Mouse (Mus musculus) heart, embryonic 10.5 days (tissue): ENCODE measurements around the gene Zdhhc19. TPM values are rescaled to one million over a fixed set of nuclear protein-coding genes. Genes with fewer than 3 reads are reported as not detected.

Source experiments
- DNase-seq: peaks from one replicate; pipeline ENCODE4 v3.0.0-alpha.2; 2017; ENCODE audit warnings: low spot score
- H3K27ac ChIP-seq: fragments of 300-500 bp; sonication (generic); 2 replicates; pipeline ENCODE4 v1.5.1; 2016; ENCODE audit warnings: mild to moderate bottlenecking
- H3K27me3 ChIP-seq: fragments of 300-500 bp; sonication (generic); 2 replicates; pipeline ENCODE4 v1.6.1; 2016; ENCODE audit warnings: mild to moderate bottlenecking; ENCODE audit not compliant: poor library complexity, insufficient read depth, severe bottlenecking
- H3K36me3 ChIP-seq: fragments of 300-500 bp; sonication (generic); 2 replicates; pipeline ENCODE4 v1.6.1; 2016; ENCODE audit warnings: mild to moderate bottlenecking, moderate library complexity
- H3K4me1 ChIP-seq: fragments of 300-500 bp; sonication (generic); 2 replicates; pipeline ENCODE4 v1.6.1; 2016; ENCODE audit warnings: mild to moderate bottlenecking
- H3K4me3 ChIP-seq: fragments of 300-500 bp; sonication (generic); 2 replicates; pipeline ENCODE4 v1.5.1; 2016; ENCODE audit warnings: mild to moderate bottlenecking, moderate library complexity
- H3K9me3 ChIP-seq: fragments of 300-500 bp; sonication (generic); 2 replicates; pipeline ENCODE4 v1.6.1; 2016; ENCODE audit warnings: mild to moderate bottlenecking, moderate library complexity
- WGBS: fragments of 180-500 bp; shearing (Covaris S2); methylation state at CpG from one replicate; pipeline ENCODE4 v1.1.7; 2016; 5-methylcytosine and 5-hydroxymethylcytosine counted together
- polyA plus RNA-seq: library from polyadenylated mRNA; unstranded; fragments of >200 nt; fragmentation: Nextera tagmentation; extraction: Ambion mirVana; gene quantifications from 2 replicates; pipeline ENCODE4 v1.2.1, GENCODE M21; 2016

Gene Zdhhc19
- polyA plus RNA-seq, 1 experiment from 2014 or later, result not detected

DNA sequence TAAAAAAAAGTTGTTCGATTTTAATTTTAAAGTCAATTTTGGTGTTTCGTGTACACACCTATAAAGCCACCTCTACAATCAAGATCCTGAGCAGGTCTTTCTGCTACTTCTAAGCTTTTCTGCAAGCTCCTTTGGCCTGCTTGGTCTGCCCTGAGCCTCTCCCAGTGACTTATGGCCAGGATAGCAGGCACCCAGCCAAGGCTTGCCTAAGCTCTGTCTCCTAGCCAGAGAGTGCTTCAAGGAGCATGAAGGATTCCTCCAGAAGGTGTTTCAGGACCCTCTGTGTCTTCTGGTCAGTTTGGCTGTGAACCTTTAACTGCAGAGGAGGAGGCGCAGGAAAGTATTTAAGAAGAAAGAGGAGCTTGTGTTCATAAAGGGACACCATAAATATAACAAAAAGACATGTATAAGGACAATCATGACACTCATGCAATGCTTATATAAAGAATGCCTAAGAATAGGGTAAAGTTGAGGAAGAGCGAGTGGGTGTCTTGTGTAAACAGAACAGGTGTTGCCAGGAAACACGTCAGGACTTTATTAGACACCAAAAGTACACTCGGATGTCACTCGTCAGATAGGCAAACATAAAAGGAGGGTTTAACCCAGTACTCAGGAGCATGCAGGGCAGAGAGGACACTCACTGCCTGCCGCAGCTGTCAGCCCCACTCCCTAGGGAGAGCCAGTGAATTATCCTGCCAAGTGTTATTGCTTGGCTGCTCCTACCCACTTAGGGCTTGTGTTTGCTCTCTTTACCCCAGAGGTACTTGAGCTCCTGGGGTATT, 27.6 kb downstream of the Zdhhc19 start:
- no peaks in the 10 kb centered on the region for H3K9me3 ChIP-seq
- no peak for DNase-seq
- H3K27me3 ChIP-seq, result no peaks in the 10 kb centered on the region
- peaks cover 44% of the 10 kb centered on the region for H3K4me1 ChIP-seq
- peak overlapping the region; percentile 81 for H3K27ac ChIP-seq
- no peaks in the 10 kb centered on the region for H3K36me3 ChIP-seq
- 57% methylated on average over 8 of the region's 8 CpGs for WGBS
- no peak overlapping the region for H3K4me3 ChIP-seq

DNA sequence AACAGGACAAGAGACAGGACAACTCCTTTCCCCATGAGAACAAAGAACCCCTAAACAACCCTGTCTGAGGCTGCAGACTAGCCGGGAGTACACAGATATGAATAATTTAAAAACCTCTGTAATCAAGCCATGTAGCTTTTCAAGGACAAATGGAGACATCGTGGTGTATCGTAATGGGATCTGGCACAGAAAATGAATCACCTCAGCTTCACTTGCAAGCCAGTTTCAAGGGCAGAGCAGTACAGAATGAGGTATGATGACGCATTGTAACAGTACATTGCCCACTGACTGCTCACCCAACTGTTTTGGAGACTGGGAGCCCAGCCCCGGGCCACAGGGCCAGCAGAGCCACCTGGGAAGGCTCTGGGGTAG, 28.2 kb downstream of the Zdhhc19 start:
- H3K4me3 ChIP-seq, result no peak overlapping the region
- H3K27me3 ChIP-seq, result no peaks in the 10 kb centered on the region
- peaks cover 44% of the 10 kb centered on the region for H3K4me1 ChIP-seq
- H3K36me3 ChIP-seq, result no peaks in the 10 kb centered on the region
- DNase-seq, result no peak
- H3K9me3 ChIP-seq, result no peaks in the 10 kb centered on the region
- peak overlapping the region; percentile 81 for H3K27ac ChIP-seq
- WGBS, result 79% methylated on average over 5 of the region's 5 CpGs

DNA sequence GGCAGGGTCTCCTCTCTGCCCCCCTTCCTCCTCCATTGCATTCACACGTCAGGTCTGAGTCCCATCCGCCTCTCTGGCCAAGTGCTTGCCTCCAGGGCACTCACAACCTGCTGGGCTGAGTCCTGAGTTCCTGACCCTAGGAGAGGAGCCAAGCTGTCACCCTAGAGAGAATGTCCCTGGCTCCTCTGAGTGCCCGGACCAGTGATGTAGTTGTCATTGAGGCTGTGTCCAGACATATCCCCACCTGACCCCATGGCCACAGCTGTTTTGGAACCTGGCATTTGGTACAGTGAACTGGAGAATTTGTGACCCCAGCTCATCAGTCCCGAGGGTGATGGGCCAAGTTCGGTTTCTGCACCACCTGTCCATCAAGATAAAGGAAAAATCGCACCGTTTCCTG, 30.8 kb downstream of the Zdhhc19 start:
- Histone ChIP-seq H3K4me3 (no peak overlapping the region), H3K4me1 (peaks cover 38% of the 10 kb centered on the region), H3K36me3 (no peaks in the 10 kb centered on the region), H3K27ac (no peak overlapping the region), H3K9me3 (no peaks in the 10 kb centered on the region), H3K27me3 (no peaks in the 10 kb centered on the region)
- WGBS, result 64% methylated on average over 7 of the region's 7 CpGs
- no peak for DNase-seq

DNA sequence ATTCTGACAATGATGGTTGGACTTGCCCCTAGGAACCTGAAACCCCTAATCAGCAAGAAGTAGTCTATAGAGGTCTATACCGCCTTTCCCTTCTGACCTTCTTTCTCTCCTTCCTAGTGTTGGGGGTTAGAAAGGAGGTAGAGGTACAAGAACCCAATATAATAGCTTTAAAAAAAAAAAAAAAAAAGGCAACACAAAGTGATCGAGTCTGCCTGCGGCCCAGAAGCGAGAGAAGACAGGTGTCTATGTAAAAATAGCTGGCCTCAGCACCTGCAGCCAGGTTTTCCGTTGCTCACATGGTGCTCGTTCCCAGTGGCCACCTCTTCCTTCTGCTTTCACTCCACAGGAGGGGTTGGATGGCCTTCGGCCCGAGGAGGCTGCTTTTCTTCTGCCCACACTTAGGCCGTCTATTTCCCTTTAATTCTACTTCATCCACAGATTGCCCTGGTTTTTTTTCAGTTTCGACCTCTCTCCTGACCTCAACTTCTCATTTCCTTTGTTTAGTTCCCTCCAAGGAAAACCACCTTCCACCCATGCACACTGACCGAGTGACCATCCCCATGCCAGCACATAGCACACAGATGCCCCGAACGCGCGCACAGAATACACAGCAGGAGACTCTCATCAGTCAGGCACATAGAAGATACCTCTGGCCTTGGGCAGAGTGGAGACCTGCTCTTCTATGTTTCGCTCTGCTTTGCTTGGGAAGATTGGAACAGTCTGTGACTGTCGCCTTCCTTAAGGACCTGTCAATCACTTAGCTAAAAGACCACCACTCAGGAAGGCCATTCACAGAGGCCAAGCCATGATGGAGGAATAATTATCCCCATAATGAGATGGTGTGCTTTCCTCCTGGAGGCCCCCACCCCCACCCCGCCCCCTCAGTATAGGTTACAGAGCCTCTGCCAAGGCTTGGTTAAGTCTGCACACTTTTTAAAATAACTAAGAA, 37.1 kb downstream of the Zdhhc19 start:
- H3K9me3 ChIP-seq, result no peaks in the 10 kb centered on the region
- H3K4me1 ChIP-seq, result peaks cover 50% of the 10 kb centered on the region
- H3K4me3 ChIP-seq, result no peak overlapping the region
- no peaks in the 10 kb centered on the region for H3K36me3 ChIP-seq
- 78% methylated on average over 18 of the region's 18 CpGs for whole genome bisulfite sequencing
- no peak for DNase-seq
- peak overlapping the region; percentile 52 for H3K27ac ChIP-seq
- no peaks in the 10 kb centered on the region for H3K27me3 ChIP-seq

DNA sequence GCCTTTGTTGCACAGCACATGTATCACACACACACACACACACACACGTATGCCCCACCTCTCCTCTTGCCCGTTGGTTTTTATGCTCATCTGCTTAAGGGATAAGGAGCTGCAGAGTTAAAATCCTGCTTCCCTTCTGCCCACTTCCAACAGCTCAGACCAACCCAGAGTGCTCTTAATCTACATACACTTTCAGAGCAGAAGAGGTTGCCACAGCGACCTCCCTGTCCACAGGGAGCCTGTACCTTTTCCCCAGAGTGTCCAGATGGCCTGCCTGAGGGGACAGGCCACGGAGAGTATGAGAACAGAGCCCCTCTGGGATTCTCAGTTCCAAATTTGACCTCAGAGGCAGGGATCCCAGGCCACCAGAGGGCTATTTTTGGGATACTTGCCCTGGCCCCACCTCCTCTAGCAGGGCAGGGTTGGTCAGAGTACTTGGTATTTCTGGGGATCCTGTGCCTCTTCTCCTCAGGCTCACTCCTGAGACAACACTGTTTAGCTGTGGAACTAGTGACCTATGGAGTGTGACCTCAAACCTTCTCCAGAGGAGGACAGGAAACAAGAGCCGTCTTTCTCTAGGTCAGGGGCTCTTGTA, 39.2 kb downstream of the Zdhhc19 start:
- Histone ChIP-seq H3K27ac (peak overlapping the region; percentile 70), H3K4me1 (peaks cover 56% of the 10 kb centered on the region), H3K36me3 (no peaks in the 10 kb centered on the region), H3K4me3 (no peak overlapping the region), H3K27me3 (no peaks in the 10 kb centered on the region), H3K9me3 (no peaks in the 10 kb centered on the region)
- DNase-seq, result no peak
- 21% methylated on average over 5 of the region's 5 CpGs for WGBS

DNA sequence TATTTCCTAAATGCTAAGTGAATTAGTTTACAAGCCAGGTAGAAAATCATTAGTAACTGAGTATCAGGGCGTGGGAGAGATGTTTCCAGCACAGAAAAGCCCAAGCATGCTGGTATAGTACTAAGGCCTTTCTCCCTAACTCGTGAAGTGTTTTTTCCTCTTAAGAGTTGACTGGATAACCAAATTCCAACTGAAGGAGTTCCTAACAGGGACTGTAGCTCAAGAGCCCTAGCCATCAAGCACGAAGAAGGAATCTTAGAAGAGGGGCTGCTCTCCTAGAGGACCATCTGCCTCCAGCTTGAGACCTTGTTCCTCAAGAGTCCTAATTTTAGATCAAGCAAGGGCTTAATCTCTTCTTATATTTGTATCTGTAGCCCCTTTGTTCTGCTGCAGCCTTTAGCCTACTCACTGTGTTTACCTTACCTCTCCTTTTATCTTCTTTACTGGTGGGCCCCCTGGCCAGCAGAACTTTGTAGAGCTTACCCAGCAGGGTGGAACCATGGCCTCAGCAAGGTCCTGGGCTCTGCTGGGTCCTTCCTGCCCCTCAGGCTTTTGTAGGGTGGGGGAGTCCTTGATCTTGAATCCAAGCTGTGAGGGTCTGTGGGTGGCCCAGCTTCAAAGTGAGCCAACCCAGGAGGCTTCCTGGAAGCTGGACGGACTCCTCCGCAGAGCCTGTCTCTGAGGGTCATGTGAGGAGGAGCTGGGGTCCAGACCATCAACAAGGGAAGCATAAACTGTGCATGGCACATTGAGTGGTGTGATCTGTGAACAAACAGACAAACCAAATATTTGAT, 42.0 kb downstream of the Zdhhc19 start:
- H3K4me1 ChIP-seq, result peaks cover 50% of the 10 kb centered on the region
- H3K27ac ChIP-seq, result peak overlapping the region; percentile 84
- no peaks in the 10 kb centered on the region for H3K36me3 ChIP-seq
- DNase-seq, result no peak
- H3K9me3 ChIP-seq, result no peaks in the 10 kb centered on the region
- WGBS, result 33% methylated on average over 5 of the region's 5 CpGs
- no peak overlapping the region for H3K4me3 ChIP-seq
- no peaks in the 10 kb centered on the region for H3K27me3 ChIP-seq

DNA sequence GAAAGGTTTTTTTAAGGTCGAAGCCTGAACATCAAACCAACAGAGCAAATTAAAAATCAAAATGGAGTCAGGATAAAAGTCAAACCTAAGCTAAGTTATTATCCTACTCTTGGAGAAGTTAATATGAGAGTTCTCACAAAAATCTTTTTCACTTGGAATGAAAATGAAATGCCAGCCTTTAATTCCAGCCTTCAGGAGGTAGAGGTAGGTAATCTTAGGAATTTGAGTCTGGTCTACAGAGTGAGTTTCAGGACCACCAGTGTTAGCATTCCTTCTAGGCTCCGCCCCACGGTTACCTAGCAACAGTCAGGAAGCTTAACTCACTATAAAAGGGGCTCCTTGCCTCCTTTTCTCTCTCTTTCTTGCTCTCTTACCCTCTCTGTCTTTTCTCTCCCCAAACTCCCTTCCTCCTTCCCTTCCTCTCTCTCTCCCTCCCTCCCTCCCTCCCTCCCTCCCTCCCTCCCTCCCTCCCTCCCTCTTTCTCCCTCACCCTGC, 42.7 kb downstream of the Zdhhc19 start:
- peak overlapping the region; percentile 84; the same call in 1 of the 2 replicates for H3K27ac ChIP-seq
- 32% methylated on average over 3 of the region's 3 CpGs for WGBS
- no peaks in the 10 kb centered on the region for H3K9me3 ChIP-seq
- H3K4me3 ChIP-seq, result no peak overlapping the region
- H3K4me1 ChIP-seq, result peaks cover 43% of the 10 kb centered on the region
- no peak for DNase-seq
- no peaks in the 10 kb centered on the region for H3K36me3 ChIP-seq
- no peaks in the 10 kb centered on the region for H3K27me3 ChIP-seq

DNA sequence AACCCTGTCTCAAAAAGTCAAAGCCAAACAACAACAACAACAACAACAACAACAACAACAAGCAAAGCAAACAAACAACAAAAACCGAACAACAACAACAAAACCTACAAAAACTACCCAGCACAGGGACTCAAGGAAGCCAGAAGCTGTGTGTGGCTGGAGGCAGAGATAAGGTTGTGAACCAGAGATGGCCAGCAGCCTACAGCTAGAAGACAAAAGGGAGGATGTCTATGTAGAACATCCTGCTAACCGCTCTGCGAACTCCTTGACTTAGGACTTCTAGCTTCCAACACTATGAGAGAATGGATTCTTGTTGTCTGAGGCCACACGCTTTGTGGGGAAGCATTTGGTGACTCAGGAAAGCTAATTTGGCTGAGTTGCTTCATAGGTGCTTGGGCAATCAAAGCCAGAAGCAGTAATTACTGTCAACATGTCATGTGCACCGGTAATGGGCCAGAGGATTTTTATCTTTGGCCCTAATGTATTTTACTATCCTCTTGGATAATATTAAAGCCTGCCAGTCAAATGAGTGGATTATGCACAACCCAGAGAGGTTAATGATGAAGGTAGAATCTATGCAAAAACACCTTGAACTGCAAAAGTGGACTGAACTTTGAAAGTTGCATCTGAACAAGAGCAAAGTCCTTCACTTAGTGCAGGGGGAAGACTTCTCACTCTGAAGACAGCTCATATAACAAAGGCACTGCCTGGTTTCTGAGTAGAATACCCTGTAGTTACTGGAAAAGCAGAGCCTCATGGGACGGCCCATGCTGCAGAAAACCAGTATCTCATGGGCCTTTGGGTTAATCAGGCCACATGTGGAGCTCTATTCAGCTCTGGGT, 45.5 kb downstream of the Zdhhc19 start:
- Histone ChIP-seq H3K4me3 (no peak overlapping the region), H3K27ac (no peak overlapping the region), H3K27me3 (no peaks in the 10 kb centered on the region), H3K9me3 (no peaks in the 10 kb centered on the region), H3K36me3 (no peaks in the 10 kb centered on the region), H3K4me1 (peaks cover 17% of the 10 kb centered on the region)
- DNase-seq, result no peak
- WGBS, result 72% methylated on average over 6 of the region's 6 CpGs

DNA sequence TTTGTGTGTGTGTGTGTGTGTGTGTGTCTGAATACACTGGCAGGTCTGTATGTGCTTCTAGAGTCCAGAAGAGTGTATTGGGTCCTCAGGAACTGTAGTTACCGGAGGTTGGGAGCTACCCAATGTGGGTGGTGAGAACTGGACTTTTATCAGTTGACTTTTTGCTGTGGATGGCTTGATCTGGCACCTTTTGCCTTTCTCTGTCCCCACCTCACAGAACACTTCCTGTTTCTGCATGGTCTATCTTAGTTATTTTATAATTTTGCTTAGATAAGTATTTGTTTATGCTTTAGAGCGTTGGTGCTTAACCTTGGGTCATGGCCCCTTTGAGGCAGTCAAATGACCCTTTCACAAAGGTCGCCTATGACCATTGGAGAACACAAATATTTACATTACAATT, 47.4 kb downstream of the Zdhhc19 start:
- no peak overlapping the region for H3K4me3 ChIP-seq

DNA sequence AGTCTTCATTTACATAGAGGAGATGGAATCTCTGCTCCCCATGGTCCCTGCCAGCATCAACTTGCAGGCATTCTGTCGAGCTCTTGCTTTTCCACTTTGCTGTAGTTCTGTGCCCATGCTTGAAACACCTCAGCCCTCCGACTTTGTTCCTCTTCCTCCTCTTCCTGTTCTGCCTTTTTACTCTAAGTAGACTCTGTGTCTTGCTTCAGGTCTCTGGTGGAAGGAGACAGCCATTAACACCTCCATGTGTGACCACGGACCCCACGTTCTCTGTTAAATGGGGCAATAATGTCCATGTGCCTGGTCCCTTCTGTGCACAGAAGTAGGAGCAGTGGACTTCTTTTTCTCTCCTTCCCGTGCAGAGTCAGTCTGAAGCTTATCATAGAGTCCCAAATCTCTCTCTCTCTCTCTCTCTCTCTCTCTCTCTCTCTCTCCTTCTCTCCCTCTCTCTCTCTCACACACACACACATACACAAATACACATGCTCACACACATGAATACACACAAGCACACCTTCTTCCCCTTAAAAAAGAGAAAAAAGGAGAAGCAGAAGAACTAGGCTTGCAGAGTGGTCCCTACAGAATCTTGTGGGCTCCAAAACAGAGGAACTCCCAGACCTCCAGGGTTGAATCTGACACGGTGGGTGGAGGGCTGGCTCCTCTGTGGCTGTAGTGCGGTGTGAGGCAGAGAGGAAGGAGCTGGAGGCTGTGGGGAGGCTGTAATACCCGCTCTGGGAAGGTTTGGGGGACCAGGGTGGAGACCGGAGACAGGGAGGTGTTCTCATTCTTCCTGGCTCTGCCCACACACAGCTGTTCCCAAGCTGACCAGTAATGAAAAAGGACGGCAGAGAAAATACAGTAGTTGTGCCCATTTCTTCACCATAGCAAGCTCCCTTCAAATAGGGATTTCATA, 51.3 kb downstream of the Zdhhc19 start:
- Histone ChIP-seq H3K4me3 (no peak overlapping the region), H3K9me3 (no peaks in the 10 kb centered on the region), H3K27me3 (no peaks in the 10 kb centered on the region), H3K27ac (peak overlapping the region; percentile 42), H3K4me1 (peaks cover 18% of the 10 kb centered on the region), H3K36me3 (no peaks in the 10 kb centered on the region)
- WGBS, result 59% methylated on average over 10 of the region's 10 CpGs
- no peak for DNase-seq

More for the DNA sequence above, 47.4 kb downstream of the Zdhhc19 start:
- Histone ChIP-seq H3K36me3 (no peaks in the 10 kb centered on the region), H3K27ac (no peak overlapping the region), H3K4me1 (peaks cover 21% of the 10 kb centered on the region), H3K27me3 (no peaks in the 10 kb centered on the region), H3K9me3 (no peaks in the 10 kb centered on the region)
- no peak for DNase-seq
- 86% methylated on average over 3 of the region's 3 CpGs for WGBS

DNA sequence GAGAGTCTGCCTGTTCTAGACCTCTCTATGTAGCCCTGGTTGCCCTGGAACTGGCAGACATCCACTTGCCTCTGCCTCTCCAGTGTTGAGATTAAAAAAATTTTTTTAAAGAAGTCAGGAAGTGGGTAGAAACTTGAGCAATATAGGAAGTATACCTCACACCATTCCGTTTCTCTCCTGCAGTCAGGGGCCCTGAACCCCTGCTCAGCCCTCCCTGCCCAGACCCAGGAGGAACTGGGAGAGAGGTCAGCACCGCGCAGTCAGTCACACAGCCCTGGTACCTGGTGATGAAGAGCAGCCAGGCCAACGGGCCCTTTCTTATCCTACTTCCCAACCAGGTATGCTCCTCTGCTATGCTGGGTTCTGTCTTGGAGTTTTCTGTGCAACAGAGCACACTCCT, 54.0 kb downstream of the Zdhhc19 start:
- WGBS, result 75% methylated on average over 4 of the region's 4 CpGs

More for the DNA sequence above, 54.0 kb downstream of the Zdhhc19 start:
- H3K4me3 ChIP-seq, result no peak overlapping the region
- peaks cover 18% of the 10 kb centered on the region for H3K4me1 ChIP-seq
- no peaks in the 10 kb centered on the region for H3K27me3 ChIP-seq
- no peaks in the 10 kb centered on the region for H3K9me3 ChIP-seq
- no peak overlapping the region for H3K27ac ChIP-seq
- no peak for DNase-seq
- no peaks in the 10 kb centered on the region for H3K36me3 ChIP-seq
